ENCODE assay signal across 25 mouse cellular contexts in the genomic region with DNA sequence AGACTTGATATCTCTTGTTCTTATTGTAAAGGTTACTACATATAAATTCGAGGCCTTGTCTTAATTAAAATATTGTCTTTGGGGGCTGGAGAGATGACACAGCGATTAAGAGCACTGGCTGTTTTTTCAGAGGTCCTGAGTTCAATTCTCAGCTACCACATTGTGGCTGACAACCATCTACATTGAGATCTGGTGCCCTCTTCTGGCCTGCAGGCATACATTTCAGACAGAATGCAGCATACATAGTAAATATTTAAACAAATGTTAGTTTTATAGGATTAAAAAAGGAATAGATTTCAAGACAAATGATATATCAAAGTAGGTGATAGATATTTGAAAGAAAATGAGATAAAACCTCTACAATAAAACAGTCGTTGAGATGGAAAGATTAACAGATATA. TPM values are rescaled to one million over a fixed set of nuclear protein-coding genes. Genes with fewer than 3 reads are reported as not detected.
DNase-seq lines count a peak whose midpoint lies in the region; ATAC-seq and TF ChIP-seq lines count a peak whose summit lies in the region.
"Had no signal": no experiment of that assay in that cellular context is flagged by ENCODE, and none has a peak within 500 bp of the region (broad histone marks: within the 10 kb centered on the region; RNA-seq: fewer than 3 reads in every experiment).

No protein-coding gene starts in this region.

- TF ChIP-seq RAD21 in MEL (IDR thresholded peaks at IDR 0.05; ENCODE audit: low read depth, low read length): peak; percentile 41

- TF ChIP-seq POLR2A in MEL (IDR thresholded peaks at IDR 0.05; ENCODE audit: control insufficient read depth in 1 of 2, insufficient read depth in 1 of 2, low read depth in 1 of 2, low read length in 2 of 2, poor library complexity in 1 of 2): no peak

- H3K4me2 ChIP-seq in intestine, postnatal 0 days (replicated peaks; ENCODE audit: low read depth): no peak overlapping the region
- no peak overlapping the region for H3K4me2 ChIP-seq in intestine, embryonic 15.5 days (replicated peaks)
- H3K4me2 ChIP-seq in liver, embryonic 14.5 days (ENCODE audit: low read depth): no peak overlapping the region
- no peak overlapping the region for H3K4me2 ChIP-seq in stomach, postnatal 0 days (replicated peaks; ENCODE audit: low read depth)
- H3K4me2 ChIP-seq: embryonic facial prominence, embryonic 15.5 days; forebrain, embryonic 15.5 days; hindbrain, embryonic 12.5 days had no signal

- no peak for ATAC-seq in intestine, postnatal 0 days
- ATAC-seq in intestine, embryonic 15.5 days: no peak
- ATAC-seq in liver, embryonic 14.5 days (ENCODE audit: insufficient read depth): no peak
- ATAC-seq in stomach, postnatal 0 days (ENCODE audit: low FRiP score, low TSS enrichment): no peak
- ATAC-seq: forebrain, embryonic 15.5 days; hindbrain, embryonic 16.5 days; inflammation-experienced regulatory T-cells, adult 6 months had no signal

- peaks cover 28% of the 10 kb centered on the region for H3K36me3 ChIP-seq in intestine, postnatal 0 days (ENCODE audit: control insufficient read depth, insufficient read depth)
- peaks cover 8% of the 10 kb centered on the region for H3K36me3 ChIP-seq in intestine, embryonic 15.5 days
- peaks cover 27% of the 10 kb centered on the region for H3K36me3 ChIP-seq in liver, embryonic 14.5 days (replicated peaks; ENCODE audit: control insufficient read depth, insufficient read depth, low read depth)
- peaks cover 17 to 27% of the 10 kb centered on the region in 2 experiments for H3K36me3 ChIP-seq in MEL (ENCODE audit: control insufficient read depth in 1 of 2, insufficient read depth in 2 of 2, low read length in 2 of 2)
- peaks cover 8% of the 10 kb centered on the region; the same call in 1 of the 2 replicates for H3K36me3 ChIP-seq in stomach, postnatal 0 days (ENCODE audit: control insufficient read depth, insufficient read depth, low read length)

- no peak overlapping the region for H3K27ac ChIP-seq in intestine, postnatal 0 days (ENCODE audit: low read depth, low read length)
- H3K27ac ChIP-seq in intestine, embryonic 15.5 days: no peak overlapping the region
- no peak overlapping the region for H3K27ac ChIP-seq in liver, embryonic 14.5 days
- no peak overlapping the region for H3K27ac ChIP-seq in MEL (ENCODE audit: control insufficient read depth, low read depth, low read length)
- H3K27ac ChIP-seq in stomach, postnatal 0 days (replicated peaks): no peak overlapping the region
- H3K27ac ChIP-seq: embryonic facial prominence, embryonic 15.5 days; forebrain, embryonic 10.5 days; forebrain, embryonic 15.5 days; hindbrain, embryonic 12.5 days had no signal

- no peaks in the 10 kb centered on the region for H3K9me3 ChIP-seq in intestine, postnatal 0 days (ENCODE audit: control insufficient read depth)
- H3K9me3 ChIP-seq in intestine, embryonic 15.5 days: no peaks in the 10 kb centered on the region
- H3K9me3 ChIP-seq in liver, embryonic 14.5 days (ENCODE audit: control insufficient read depth, low read length): no peaks in the 10 kb centered on the region
- no peaks in the 10 kb centered on the region for H3K9me3 ChIP-seq in MEL (replicated peaks; ENCODE audit: insufficient read depth, low read length)
- no peaks in the 10 kb centered on the region for H3K9me3 ChIP-seq in stomach, postnatal 0 days (ENCODE audit: control insufficient read depth, low read length)
- H3K9me3 ChIP-seq: embryonic facial prominence, embryonic 15.5 days; forebrain, embryonic 10.5 days; forebrain, embryonic 15.5 days; hindbrain, embryonic 12.5 days had no signal

- WGBS in intestine, postnatal 0 days: 94% methylated on average over 3 of the region's 3 CpGs
- WGBS in intestine, embryonic 15.5 days: 90% methylated on average over 3 of the region's 3 CpGs
- WGBS in liver, embryonic 14.5 days (ENCODE audit: insufficient replicate concordance): 75% methylated on average over 3 of the region's 3 CpGs
- 96% methylated on average over 3 of the region's 3 CpGs for WGBS in stomach, postnatal 0 days

- H3K9ac ChIP-seq in intestine, postnatal 0 days (ENCODE audit: low read depth, low read length): no peak overlapping the region
- H3K9ac ChIP-seq in intestine, embryonic 15.5 days: no peak overlapping the region
- no peak overlapping the region for H3K9ac ChIP-seq in liver, embryonic 14.5 days (replicated peaks)
- H3K9ac ChIP-seq in MEL (ENCODE audit: control insufficient read depth, low read depth, low read length, poor library complexity, severe bottlenecking): no peak overlapping the region
- H3K9ac ChIP-seq in stomach, postnatal 0 days (ENCODE audit: low read length): no peak overlapping the region
- H3K9ac ChIP-seq: embryonic facial prominence, embryonic 15.5 days; forebrain, embryonic 15.5 days; hindbrain, embryonic 12.5 days had no signal

- H3K4me3 ChIP-seq in intestine, postnatal 0 days (ENCODE audit: low read depth, low read length): no peak overlapping the region
- no peak overlapping the region for H3K4me3 ChIP-seq in intestine, embryonic 15.5 days (replicated peaks)
- H3K4me3 ChIP-seq in liver, embryonic 14.5 days (ENCODE audit: insufficient read depth in 1 of 2, low read depth in 2 of 2, low read length in 2 of 2): no peak overlapping the region
- no peak overlapping the region for H3K4me3 ChIP-seq in MEL (ENCODE audit: control insufficient read depth in 1 of 2, insufficient read depth in 1 of 2, low read depth in 2 of 2, low read length in 2 of 2)
- no peak overlapping the region for H3K4me3 ChIP-seq in stomach, postnatal 0 days (ENCODE audit: low read depth, low read length)
- H3K4me3 ChIP-seq: embryonic facial prominence, embryonic 15.5 days; erythroblast, embryonic 14.5 days; forebrain, embryonic 10.5 days; forebrain, embryonic 15.5 days; hindbrain, embryonic 12.5 days had no signal

- peaks cover 9% of the 10 kb centered on the region; the same call in 1 of the 2 replicates for H3K4me1 ChIP-seq in intestine, postnatal 0 days (replicated peaks; ENCODE audit: control insufficient read depth, insufficient read depth, low read length)
- no peaks in the 10 kb centered on the region for H3K4me1 ChIP-seq in intestine, embryonic 15.5 days (replicated peaks)
- H3K4me1 ChIP-seq in liver, embryonic 14.5 days (replicated peaks; ENCODE audit: control insufficient read depth in 2 of 2, insufficient read depth in 2 of 2, low read length in 1 of 2): peaks cover 2 to 7% of the 10 kb centered on the region in 2 experiments
- H3K4me1 ChIP-seq in MEL (ENCODE audit: control insufficient read depth in 1 of 2, insufficient read depth in 2 of 2, low read length in 2 of 2): peaks cover 5 to 8% of the 10 kb centered on the region in 2 experiments; a peak in 1 of 4 replicates
- no peaks in the 10 kb centered on the region for H3K4me1 ChIP-seq in stomach, postnatal 0 days (replicated peaks; ENCODE audit: control insufficient read depth, insufficient read depth)

- peak; percentile 35; the same call in 1 of the 2 replicates for TF ChIP-seq CTCF in intestine, postnatal 0 days (IDR thresholded peaks at IDR 0.05; ENCODE audit: low read depth)
- 0 out of 2 replicates have a peak, but pooled peaks have one; percentile 3 for TF ChIP-seq CTCF in liver, embryonic 14.5 days (IDR thresholded peaks at IDR 0.05; ENCODE audit: low read depth)
- TF ChIP-seq CTCF in MEL (IDR thresholded peaks at IDR 0.05 in 2 of 3, conservative IDR thresholded peaks at IDR 0.05 in 1 of 3; ENCODE audit: control insufficient read depth in 1 of 3, insufficient read depth in 1 of 3, low read depth in 2 of 3, low read length in 3 of 3, poor library complexity in 1 of 3, severe bottlenecking in 1 of 3): peak in 2 of 3 experiments; percentile 13 to 57; a peak in 2 of 6 replicates
- TF ChIP-seq CTCF in stomach, postnatal 0 days (IDR thresholded peaks at IDR 0.05; ENCODE audit: low read depth): peak; percentile 48

- no peak for DNase-seq in liver, embryonic 14.5 days (ENCODE audit: low read depth in 3 of 3, low spot score in 3 of 3)
- DNase-seq in liver: no peak
- peak; percentile 32 for DNase-seq in MEL (ENCODE audit: low read depth, low spot score)
- DNase-seq in stomach, postnatal 0 days (ENCODE audit: low spot score): no peak
- DNase-seq in embryo, embryonic 10.5 days (ENCODE audit: low spot score): no peak
- DNase-seq: adrenal gland, adult 8-10 months; adrenal gland, postnatal 36 days; cerebellum, adult 2 months; cerebellum, postnatal 10 days; embryo, embryonic 11 days; gastrocnemius, postnatal 10 days; heart, postnatal 10 days; heart, postnatal 4 days had no signal

- peaks cover 32% of the 10 kb centered on the region for H3K79me2 ChIP-seq in MEL (ENCODE audit: control insufficient read depth, insufficient read depth, low read length, poor library complexity)

- no peaks in the 10 kb centered on the region for H3K27me3 ChIP-seq in intestine, postnatal 0 days (replicated peaks; ENCODE audit: control insufficient read depth, insufficient read depth, low read length)
- H3K27me3 ChIP-seq in intestine, embryonic 15.5 days (replicated peaks): no peaks in the 10 kb centered on the region
- no peaks in the 10 kb centered on the region for H3K27me3 ChIP-seq in liver, embryonic 14.5 days (ENCODE audit: control insufficient read depth, insufficient read depth, low read length)
- no peaks in the 10 kb centered on the region for H3K27me3 ChIP-seq in MEL (ENCODE audit: control insufficient read depth in 1 of 2, insufficient read depth in 2 of 2, low read length in 2 of 2)
- H3K27me3 ChIP-seq in stomach, postnatal 0 days (ENCODE audit: control insufficient read depth, insufficient read depth, low read length): no peaks in the 10 kb centered on the region
- H3K27me3 ChIP-seq: embryonic facial prominence, embryonic 15.5 days; forebrain, embryonic 15.5 days; hindbrain, embryonic 12.5 days had no signal

- TF ChIP-seq EP300 in liver, embryonic 14.5 days (IDR thresholded peaks at IDR 0.05; ENCODE audit: low read depth): no peak
- no peak for TF ChIP-seq EP300 in MEL (IDR thresholded peaks at IDR 0.05; ENCODE audit: low read depth in 1 of 2, low read length in 2 of 2)
- TF ChIP-seq EP300 in stomach, postnatal 0 days (optimal IDR thresholded peaks at IDR 0.05): no peak

RNA-seq across cellular contexts. Expression of a gene that starts 5.8 kb away (rescaled TPM):
- 20.0 and 20.6 TPM in 2 replicates for polyA plus RNA-seq in intestine, postnatal 0 days (2015; fragmentation: Nextera tagmentation; extraction: Ambion mirVana)
- 19.6 and 20.6 TPM in 2 replicates for polyA plus RNA-seq in intestine, embryonic 15.5 days (2015; fragmentation: Nextera tagmentation; extraction: Ambion mirVana)
- polyA plus RNA-seq in liver, embryonic 14.5 days (2012; rRNA removed): 4.3 and 5.8 TPM in 2 replicates
- 13.0 and 13.3 TPM in 2 replicates for polyA plus RNA-seq in liver, embryonic 14.5 days (2014; fragmentation: Nextera tagmentation; extraction: Ambion mirVana)
- total RNA-seq in MEL (2012; rRNA removed): 23.1 and 25.7 TPM in 2 replicates
- polyA plus RNA-seq in MEL (2012; ENCODE audit: insufficient read depth in 1 of 2, insufficient read length in 2 of 2, low read depth in 1 of 2, low replicate concordance in 2 of 2, missing spikeins in 1 of 2): 10 to 100 TPM in 1 of 2 experiments, not detected in 1; 17.7 TPM
- 23.6 and 24.5 TPM in 2 replicates for polyA plus RNA-seq in stomach, postnatal 0 days (2015; fragmentation: Nextera tagmentation; extraction: Ambion mirVana)

RNA-seq across cellular contexts. Expression of a gene that starts 20.0 kb away (rescaled TPM):
- not detected in 2 replicates for polyA plus RNA-seq in intestine, postnatal 0 days (2015; fragmentation: Nextera tagmentation; extraction: Ambion mirVana)
- 0.09 TPM in 1 of 2 replicates, not detected in the other for polyA plus RNA-seq in intestine, embryonic 15.5 days (2015; fragmentation: Nextera tagmentation; extraction: Ambion mirVana)
- not detected in 2 replicates for polyA plus RNA-seq in liver, embryonic 14.5 days (2012; rRNA removed)
- not detected in 2 replicates for polyA plus RNA-seq in liver, embryonic 14.5 days (2014; fragmentation: Nextera tagmentation; extraction: Ambion mirVana)
- not detected in 2 replicates for total RNA-seq in MEL (2012; rRNA removed)
- not detected for polyA plus RNA-seq in MEL (2012; ENCODE audit: insufficient read depth in 1 of 2, insufficient read length in 2 of 2, low read depth in 1 of 2, low replicate concordance in 2 of 2, missing spikeins in 1 of 2)
- not detected in 2 replicates for polyA plus RNA-seq in stomach, postnatal 0 days (2015; fragmentation: Nextera tagmentation; extraction: Ambion mirVana)
- total RNA-seq: adrenal gland, adult 8-10 months; adrenal gland, postnatal 36 days; heart, postnatal 10 days; heart, postnatal 4 days had no signal
- polyA plus RNA-seq: embryonic facial prominence, embryonic 11.5 days; embryonic facial prominence, embryonic 15.5 days; erythroblast, embryonic 14.5 days; gonadal fat pad, adult 2 months; heart, embryonic 14.5 days; inflammation-experienced regulatory T-cells, adult 6 months had no signal

RNA-seq across cellular contexts. Expression of a gene that starts 32.2 kb away (rescaled TPM):
- 5.0 and 5.9 TPM in 2 replicates for polyA plus RNA-seq in intestine, postnatal 0 days (2015; fragmentation: Nextera tagmentation; extraction: Ambion mirVana)
- polyA plus RNA-seq in intestine, embryonic 15.5 days (2015; fragmentation: Nextera tagmentation; extraction: Ambion mirVana): 8.4 and 11.9 TPM in 2 replicates
- 5.2 and 8.6 TPM in 2 replicates for polyA plus RNA-seq in liver, embryonic 14.5 days (2012; rRNA removed)
- polyA plus RNA-seq in liver, embryonic 14.5 days (2014; fragmentation: Nextera tagmentation; extraction: Ambion mirVana): 5.4 and 5.9 TPM in 2 replicates
- 29.2 and 33.4 TPM in 2 replicates for total RNA-seq in MEL (2012; rRNA removed)
- polyA plus RNA-seq in MEL (2012; ENCODE audit: insufficient read depth in 1 of 2, insufficient read length in 2 of 2, low read depth in 1 of 2, low replicate concordance in 2 of 2, missing spikeins in 1 of 2): 10 to 100 TPM; 50.3 to 72.8 TPM
- 3.6 and 4.7 TPM in 2 replicates for polyA plus RNA-seq in stomach, postnatal 0 days (2015; fragmentation: Nextera tagmentation; extraction: Ambion mirVana)
